Mouse (Mus musculus) cerebellum, adult 2 months (tissue): ENCODE measurements around the gene Syce3.

Source experiments
- CTCF ChIP-seq: fragments of 200-500 bp; IDR thresholded peaks from 2 replicates; pipeline ENCODE4 v1.5.1; 2011; ENCODE audit warnings: low read depth, mild to moderate bottlenecking, control low read depth, low read length, moderate library complexity, borderline replicate concordance; ENCODE audit not compliant: insufficient read depth
- POLR2A ChIP-seq: fragments of 200-500 bp; IDR thresholded peaks from 2 replicates; pipeline ENCODE4 v1.6.1; 2011; ENCODE audit warnings: low read length, control low read depth, borderline replicate concordance; ENCODE audit not compliant: insufficient read depth

- TF ChIP-seq CTCF (no peak), POLR2A (no peak)
Observed at GRCm38 (mm10) chr15:89432946-89433345, 22.6 kb upstream of the Syce3 start.
